Mouse (Mus musculus): ENCODE data around the gene Creb3l2. TPM values are rescaled to one million over a fixed set of nuclear protein-coding genes. Genes with fewer than 3 reads are reported as not detected.

Creb3l2 gene
- polyA plus RNA-seq, 1 experiment from 2014 or later = 9.4 TPM

- Histone ChIP-seq H3K27me3 (replicated peaks) (no peaks in the 10 kb centered on the region), H3K9ac (no peak overlapping the region), H3K9me3 (no peaks in the 10 kb centered on the region), H3K4me2 (replicated peaks) (no peak overlapping the region), H3K36me3 (no peaks in the 10 kb centered on the region), H3K27ac (no peak overlapping the region), H3K4me1 (peaks cover 11% of the 10 kb centered on the region), H3K4me3 (no peak overlapping the region)
- 77% methylated on average over 3 of the region's 3 CpGs for WGBS
- no peak for ATAC-seq (ENCODE audit: low FRiP score, low read depth)
Measured at GRCm38 (mm10) chr6:37329376-37329775, 112.6 kb downstream of the Creb3l2 start.

GRCm38 (mm10) chr6:37328671-37329070 is 113.3 kb downstream of the Creb3l2 start:
- H3K36me3 ChIP-seq = no peaks in the 10 kb centered on the region

GRCm38 (mm10) chr6:37327519-37327918 is 114.4 kb downstream of the Creb3l2 start:
- ATAC-seq (ENCODE audit: low FRiP score, low read depth) = no peak
- WGBS = 60% methylated on average over 6 of the region's 6 CpGs
- Histone ChIP-seq H3K27me3 (replicated peaks) (no peaks in the 10 kb centered on the region), H3K4me1 (peaks cover 11% of the 10 kb centered on the region), H3K4me2 (replicated peaks) (no peak overlapping the region), H3K27ac (no peak overlapping the region), H3K9me3 (no peaks in the 10 kb centered on the region), H3K4me3 (no peak overlapping the region), H3K9ac (no peak overlapping the region), H3K36me3 (no peaks in the 10 kb centered on the region)

More at GRCm38 (mm10) chr6:37328671-37329070, 113.3 kb downstream of the Creb3l2 start:
- H3K27me3 ChIP-seq (replicated peaks) = no peaks in the 10 kb centered on the region
- H3K4me3 ChIP-seq = no peak overlapping the region
- H3K4me2 ChIP-seq (replicated peaks) = no peak overlapping the region
- WGBS = 34% methylated on average over 7 of the region's 7 CpGs
- H3K9ac ChIP-seq = no peak overlapping the region
- H3K4me1 ChIP-seq = peaks cover 11% of the 10 kb centered on the region
- H3K27ac ChIP-seq = no peak overlapping the region
- no peaks in the 10 kb centered on the region for H3K9me3 ChIP-seq
- no peak for ATAC-seq (ENCODE audit: low FRiP score, low read depth)

- Histone ChIP-seq H3K9ac (no peak overlapping the region), H3K9me3 (no peaks in the 10 kb centered on the region), H3K4me2 (replicated peaks) (no peak overlapping the region), H3K27ac (no peak overlapping the region), H3K27me3 (replicated peaks) (no peaks in the 10 kb centered on the region), H3K4me1 (peaks cover 11% of the 10 kb centered on the region), H3K4me3 (no peak overlapping the region), H3K36me3 (no peaks in the 10 kb centered on the region)
- 59% methylated on average over 8 of the region's 8 CpGs for WGBS
- no peak for ATAC-seq (ENCODE audit: low FRiP score, low read depth)
Measured at GRCm38 (mm10) chr6:37326603-37326955, 115.4 kb downstream of the Creb3l2 start.

- Histone ChIP-seq H3K9ac (no peak overlapping the region), H3K4me2 (replicated peaks) (no peak overlapping the region), H3K27me3 (replicated peaks) (no peaks in the 10 kb centered on the region), H3K4me3 (no peak overlapping the region), H3K4me1 (peaks cover 11% of the 10 kb centered on the region), H3K9me3 (no peaks in the 10 kb centered on the region), H3K27ac (no peak overlapping the region), H3K36me3 (no peaks in the 10 kb centered on the region)
- 94% methylated on average over 9 of the region's 9 CpGs for WGBS
- no peak for ATAC-seq (ENCODE audit: low FRiP score, low read depth)
Measured at GRCm38 (mm10) chr6:37325906-37326602, 115.9 kb downstream of the Creb3l2 start.

GRCm38 (mm10) chr6:37325076-37325475 is 116.9 kb downstream of the Creb3l2 start:
- H3K27me3 ChIP-seq (replicated peaks) = no peaks in the 10 kb centered on the region
- no peak overlapping the region for H3K4me3 ChIP-seq
- H3K9ac ChIP-seq = no peak overlapping the region
- H3K36me3 ChIP-seq = no peaks in the 10 kb centered on the region
- ATAC-seq (ENCODE audit: low FRiP score, low read depth) = no peak
- H3K4me2 ChIP-seq (replicated peaks) = no peak overlapping the region
- H3K9me3 ChIP-seq = no peaks in the 10 kb centered on the region
- H3K27ac ChIP-seq = no peak overlapping the region
- 82% methylated on average over 3 of the region's 3 CpGs for WGBS
- H3K4me1 ChIP-seq = peaks cover 6% of the 10 kb centered on the region

- Histone ChIP-seq H3K9ac (no peak overlapping the region), H3K27me3 (replicated peaks) (no peaks in the 10 kb centered on the region), H3K4me1 (peaks cover 6% of the 10 kb centered on the region), H3K36me3 (no peaks in the 10 kb centered on the region), H3K27ac (no peak overlapping the region), H3K4me2 (replicated peaks) (no peak overlapping the region), H3K4me3 (no peak overlapping the region), H3K9me3 (no peaks in the 10 kb centered on the region)
- ATAC-seq (ENCODE audit: low FRiP score, low read depth) = no peak
- 90% methylated on average over 7 of the region's 7 CpGs for WGBS
Measured at GRCm38 (mm10) chr6:37322641-37323040, 119.3 kb downstream of the Creb3l2 start.

- Histone ChIP-seq H3K36me3 (no peaks in the 10 kb centered on the region), H3K9ac (no peak overlapping the region), H3K4me2 (replicated peaks) (no peak overlapping the region), H3K4me1 (peaks cover 6% of the 10 kb centered on the region), H3K9me3 (no peaks in the 10 kb centered on the region), H3K4me3 (no peak overlapping the region), H3K27ac (no peak overlapping the region), H3K27me3 (replicated peaks) (no peaks in the 10 kb centered on the region)
- no peak for ATAC-seq (ENCODE audit: low FRiP score, low read depth)
- 90% methylated on average over 9 of the region's 9 CpGs for WGBS
Measured at GRCm38 (mm10) chr6:37322088-37322487, 119.9 kb downstream of the Creb3l2 start.

- Histone ChIP-seq H3K4me2 (replicated peaks) (no peak overlapping the region), H3K4me3 (no peak overlapping the region), H3K27ac (no peak overlapping the region), H3K9me3 (no peaks in the 10 kb centered on the region), H3K27me3 (replicated peaks) (no peaks in the 10 kb centered on the region), H3K36me3 (no peaks in the 10 kb centered on the region), H3K4me1 (no peaks in the 10 kb centered on the region), H3K9ac (no peak overlapping the region)
- no peak for ATAC-seq (ENCODE audit: low FRiP score, low read depth)
- WGBS = 84% methylated on average over 5 of the region's 5 CpGs
Measured at GRCm38 (mm10) chr6:37317904-37318303, 124.0 kb downstream of the Creb3l2 start.

- Histone ChIP-seq H3K36me3 (no peaks in the 10 kb centered on the region), H3K27me3 (replicated peaks) (no peaks in the 10 kb centered on the region), H3K27ac (no peak overlapping the region), H3K4me1 (no peaks in the 10 kb centered on the region), H3K4me3 (no peak overlapping the region), H3K9me3 (no peaks in the 10 kb centered on the region), H3K9ac (no peak overlapping the region), H3K4me2 (replicated peaks) (no peak overlapping the region)
- no peak for ATAC-seq (ENCODE audit: low FRiP score, low read depth)
Measured at GRCm38 (mm10) chr6:37315440-37315839, 126.5 kb downstream of the Creb3l2 start.

GRCm38 (mm10) chr6:37310601-37311000 is 131.3 kb downstream of the Creb3l2 start:
- H3K36me3 ChIP-seq = no peaks in the 10 kb centered on the region
- H3K9me3 ChIP-seq = no peaks in the 10 kb centered on the region
- H3K27me3 ChIP-seq (replicated peaks) = no peaks in the 10 kb centered on the region
- H3K4me2 ChIP-seq (replicated peaks) = no peak overlapping the region
- ATAC-seq (ENCODE audit: low FRiP score, low read depth) = no peak
- no peak overlapping the region for H3K27ac ChIP-seq
- H3K4me3 ChIP-seq = no peak overlapping the region
- WGBS = 88% methylated on average over 4 of the region's 4 CpGs
- H3K9ac ChIP-seq = no peak overlapping the region
- no peaks in the 10 kb centered on the region for H3K4me1 ChIP-seq

GRCm38 (mm10) chr6:37306616-37307015 is 135.3 kb downstream of the Creb3l2 start:
- WGBS = 90% methylated on average over 1 of the region's 1 CpGs
- H3K4me2 ChIP-seq (replicated peaks) = no peak overlapping the region
- peaks cover 2% of the 10 kb centered on the region for H3K27me3 ChIP-seq (replicated peaks)
- H3K27ac ChIP-seq = no peak overlapping the region
- no peak overlapping the region for H3K9ac ChIP-seq
- no peaks in the 10 kb centered on the region for H3K4me1 ChIP-seq
- H3K4me3 ChIP-seq = no peak overlapping the region
- H3K36me3 ChIP-seq = no peaks in the 10 kb centered on the region
- H3K9me3 ChIP-seq = no peaks in the 10 kb centered on the region
- no peak for ATAC-seq (ENCODE audit: low FRiP score, low read depth)

- WGBS = 9% methylated on average over 13 of the region's 13 CpGs
- peak overlapping the region; percentile 70 for H3K4me3 ChIP-seq
- H3K9ac ChIP-seq = peak overlapping the region; percentile 84; the same call in 1 of the 2 replicates
- H3K36me3 ChIP-seq = no peaks in the 10 kb centered on the region
- H3K4me1 ChIP-seq = peaks cover 23% of the 10 kb centered on the region
- H3K4me2 ChIP-seq (replicated peaks) = peak overlapping the region; percentile 91
- ATAC-seq (ENCODE audit: low FRiP score, low read depth) = no peak
- no peaks in the 10 kb centered on the region for H3K9me3 ChIP-seq
- no peak overlapping the region for H3K27ac ChIP-seq
- H3K27me3 ChIP-seq (replicated peaks) = peaks cover 15% of the 10 kb centered on the region
Measured at GRCm38 (mm10) chr6:37300492-37300891, 141.5 kb downstream of the Creb3l2 start.

Data from neural tube, embryonic 12.5 days (tissue).